In the genomic region with DNA sequence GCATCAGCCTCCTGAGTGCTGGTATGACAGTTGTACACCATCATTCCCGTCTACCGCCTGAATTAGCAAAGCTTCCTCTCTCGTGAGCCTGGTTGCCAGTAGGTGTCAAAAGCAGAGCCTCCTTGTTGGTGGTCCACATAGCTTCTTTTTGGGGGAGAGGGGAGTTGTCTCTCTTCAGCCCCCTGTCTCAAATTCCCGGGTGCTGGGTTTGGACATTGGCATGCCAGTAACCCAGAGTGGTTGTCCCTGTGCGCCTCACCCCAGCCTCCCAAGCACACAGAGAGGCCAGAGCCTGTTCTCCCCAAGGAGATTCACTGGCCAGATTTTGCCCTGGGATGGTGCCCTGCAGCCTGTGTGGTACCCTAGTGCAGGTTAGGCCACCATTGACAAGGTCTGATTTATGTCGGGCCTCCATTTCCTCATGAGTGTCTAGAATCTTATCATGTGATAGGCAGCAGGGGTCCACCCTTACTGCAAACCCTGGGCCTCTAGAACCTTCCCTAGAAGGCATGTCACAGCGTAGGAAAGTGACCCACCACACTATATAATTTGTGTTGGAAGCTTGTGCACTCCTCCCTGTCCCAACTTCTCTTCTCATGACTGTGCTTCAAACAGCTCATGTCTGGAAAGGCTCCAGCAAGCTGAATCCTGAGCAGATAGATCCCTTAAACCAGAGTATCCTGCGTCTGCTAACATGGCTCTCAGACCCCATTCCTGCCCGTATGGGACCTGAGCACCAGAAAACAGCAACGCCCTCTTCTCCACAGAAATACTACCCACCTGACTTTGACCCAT, we compare ENCODE assay signal across 9 mouse cellular contexts. TPM values are rescaled to one million over a fixed set of nuclear protein-coding genes. Genes with fewer than 3 reads are reported as not detected.
DNase-seq lines count a peak whose midpoint lies in the region; ATAC-seq lines count a peak whose summit lies in the region.
"Had no signal": no experiment of that assay in that cellular context is flagged by ENCODE, and none has a peak within 500 bp of the region (broad histone marks: within the 10 kb centered on the region; RNA-seq: fewer than 3 reads in every experiment).

No protein-coding gene starts in this region.

- 74% methylated on average over 10 of the region's 10 CpGs for WGBS in liver, embryonic 11.5 days
- 79% methylated on average over 10 of the region's 10 CpGs for WGBS in embryonic facial prominence, embryonic 12.5 days
- WGBS in hindbrain, embryonic 14.5 days = 83% methylated on average over 10 of the region's 10 CpGs
- 76% methylated on average over 10 of the region's 10 CpGs for WGBS in midbrain, embryonic 16.5 days

- H3K4me2 ChIP-seq in liver, embryonic 11.5 days = peak overlapping the region; percentile 82
- H3K4me2 ChIP-seq in embryonic facial prominence, embryonic 12.5 days (replicated peaks) = peak overlapping the region; percentile 74
- peak overlapping the region; percentile 83 for H3K4me2 ChIP-seq in hindbrain, embryonic 14.5 days (replicated peaks)
- H3K4me2 ChIP-seq in midbrain, embryonic 16.5 days (ENCODE audit: low read length) = peak overlapping the region; percentile 56

- peak overlapping the region; percentile 64 for H3K4me3 ChIP-seq in liver, embryonic 11.5 days (ENCODE audit: low read depth, low read length)
- peak overlapping the region; percentile 41 for H3K4me3 ChIP-seq in embryonic facial prominence, embryonic 12.5 days
- H3K4me3 ChIP-seq in hindbrain, embryonic 14.5 days (replicated peaks; ENCODE audit: low read length) = peak overlapping the region; percentile 43
- H3K4me3 ChIP-seq in midbrain, embryonic 16.5 days (ENCODE audit: low read depth, low read length) = peak overlapping the region; percentile 51

- H3K9me3 ChIP-seq in liver, embryonic 11.5 days (ENCODE audit: control insufficient read depth, low read length) = no peaks in the 10 kb centered on the region
- no peaks in the 10 kb centered on the region for H3K9me3 ChIP-seq in embryonic facial prominence, embryonic 12.5 days
- no peaks in the 10 kb centered on the region for H3K9me3 ChIP-seq in hindbrain, embryonic 14.5 days (ENCODE audit: control insufficient read depth, low read length)
- no peaks in the 10 kb centered on the region for H3K9me3 ChIP-seq in midbrain, embryonic 16.5 days (replicated peaks; ENCODE audit: control insufficient read depth, low read length, poor library complexity, severe bottlenecking)

- H3K27ac ChIP-seq in liver, embryonic 11.5 days (ENCODE audit: low read depth, low read length) = peak overlapping the region; percentile 94; the same call in 1 of the 2 replicates
- H3K27ac ChIP-seq in embryonic facial prominence, embryonic 12.5 days = peak overlapping the region; percentile 92
- H3K27ac ChIP-seq in hindbrain, embryonic 14.5 days = peak overlapping the region; percentile 93
- H3K27ac ChIP-seq in midbrain, embryonic 16.5 days (ENCODE audit: low read length) = peak overlapping the region; percentile 75

- peak overlapping the region; percentile 40; the same call in 1 of the 2 replicates for H3K9ac ChIP-seq in liver, embryonic 11.5 days (ENCODE audit: low read depth, low read length)
- 0 out of 2 replicates have a peak overlapping the region, but pooled peaks have one; percentile 12 for H3K9ac ChIP-seq in embryonic facial prominence, embryonic 12.5 days
- peak overlapping the region; percentile 55 for H3K9ac ChIP-seq in hindbrain, embryonic 14.5 days
- H3K9ac ChIP-seq in midbrain, embryonic 16.5 days (ENCODE audit: low read depth, low read length) = peak overlapping the region; percentile 27

- H3K4me1 ChIP-seq in liver, embryonic 11.5 days (replicated peaks; ENCODE audit: control insufficient read depth, insufficient read depth, low read length) = peaks cover 21% of the 10 kb centered on the region
- peaks cover 21% of the 10 kb centered on the region for H3K4me1 ChIP-seq in embryonic facial prominence, embryonic 12.5 days
- H3K4me1 ChIP-seq in hindbrain, embryonic 14.5 days (replicated peaks; ENCODE audit: control insufficient read depth, insufficient read depth, low read length) = peaks cover 30% of the 10 kb centered on the region
- H3K4me1 ChIP-seq in midbrain, embryonic 16.5 days (ENCODE audit: control insufficient read depth, insufficient read depth, low read length) = peaks cover 31% of the 10 kb centered on the region

- peak; percentile 31 for DNase-seq in liver, embryonic 11.5 days (ENCODE audit: low spot score)
- no peak for DNase-seq in liver
- DNase-seq in hindbrain, embryonic 14.5 days (ENCODE audit: low spot score) = no peak
- no peak for DNase-seq in ovary, postnatal 10 days (ENCODE audit: low spot score)
- DNase-seq in kidney, adult 11 months = no peak

- H3K36me3 ChIP-seq in liver, embryonic 11.5 days (ENCODE audit: control insufficient read depth, insufficient read depth, low read length) = peaks cover 14% of the 10 kb centered on the region; the same call in 1 of the 2 replicates
- peaks cover 24% of the 10 kb centered on the region for H3K36me3 ChIP-seq in embryonic facial prominence, embryonic 12.5 days
- H3K36me3 ChIP-seq in hindbrain, embryonic 14.5 days (replicated peaks; ENCODE audit: control insufficient read depth, insufficient read depth) = peaks cover 20% of the 10 kb centered on the region
- H3K36me3 ChIP-seq in midbrain, embryonic 16.5 days (ENCODE audit: control insufficient read depth, insufficient read depth, low read length) = peaks cover 5% of the 10 kb centered on the region; the same call in 1 of the 2 replicates

- no peaks in the 10 kb centered on the region for H3K27me3 ChIP-seq in liver, embryonic 11.5 days (replicated peaks; ENCODE audit: control insufficient read depth, insufficient read depth, low read length)
- H3K27me3 ChIP-seq in embryonic facial prominence, embryonic 12.5 days = peaks cover under 1% of the 10 kb centered on the region; the same call in 1 of the 2 replicates
- no peaks in the 10 kb centered on the region for H3K27me3 ChIP-seq in hindbrain, embryonic 14.5 days (ENCODE audit: control insufficient read depth, insufficient read depth, low read length)
- no peaks in the 10 kb centered on the region for H3K27me3 ChIP-seq in midbrain, embryonic 16.5 days (ENCODE audit: control insufficient read depth, insufficient read depth, low read depth, low read length)

- no peak for ATAC-seq in liver, embryonic 11.5 days (replicated peaks; ENCODE audit: low FRiP score)
- no peak for ATAC-seq in embryonic facial prominence, embryonic 12.5 days (ENCODE audit: insufficient number of reproducible peaks, insufficient read depth, low FRiP score, low TSS enrichment)
- no peak for ATAC-seq in hindbrain, embryonic 14.5 days (ENCODE audit: low FRiP score)
- no peak for ATAC-seq in midbrain, embryonic 16.5 days
- ATAC-seq in frontal cortex, adult (ENCODE audit: low TSS enrichment) = no peak

RNA-seq across cellular contexts. Expression of a gene that starts 1.2 kb away (rescaled TPM):
- 20.9 and 23.4 TPM in 2 replicates for polyA plus RNA-seq in liver, embryonic 11.5 days (2014; fragmentation: Nextera tagmentation; extraction: Ambion mirVana)
- 26.8 and 28.3 TPM in 2 replicates for polyA plus RNA-seq in embryonic facial prominence, embryonic 12.5 days (2016; fragmentation: Nextera tagmentation; extraction: Ambion mirVana)
- polyA plus RNA-seq in hindbrain, embryonic 14.5 days (2014; fragmentation: Nextera tagmentation; extraction: Ambion mirVana) = 15.9 and 18.1 TPM in 2 replicates
- 21.2 and 24.6 TPM in 2 replicates for polyA plus RNA-seq in midbrain, embryonic 16.5 days (2015; fragmentation: Nextera tagmentation; extraction: Ambion mirVana)

RNA-seq across cellular contexts. Expression of a gene that starts 7.7 kb away (rescaled TPM):
- 3.5 and 4.7 TPM in 2 replicates for polyA plus RNA-seq in liver, embryonic 11.5 days (2014; fragmentation: Nextera tagmentation; extraction: Ambion mirVana)
- polyA plus RNA-seq in embryonic facial prominence, embryonic 12.5 days (2016; fragmentation: Nextera tagmentation; extraction: Ambion mirVana) = 1.6 and 2.3 TPM in 2 replicates
- polyA plus RNA-seq in hindbrain, embryonic 14.5 days (2014; fragmentation: Nextera tagmentation; extraction: Ambion mirVana) = 5.6 and 8.1 TPM in 2 replicates
- 6.0 and 7.1 TPM in 2 replicates for polyA plus RNA-seq in midbrain, embryonic 16.5 days (2015; fragmentation: Nextera tagmentation; extraction: Ambion mirVana)

RNA-seq across cellular contexts. Expression of a gene that starts 10.1 kb away (rescaled TPM):
- 2.4 and 2.5 TPM in 2 replicates for polyA plus RNA-seq in liver, embryonic 11.5 days (2014; fragmentation: Nextera tagmentation; extraction: Ambion mirVana)
- 41.4 and 46.8 TPM in 2 replicates for polyA plus RNA-seq in embryonic facial prominence, embryonic 12.5 days (2016; fragmentation: Nextera tagmentation; extraction: Ambion mirVana)
- 149 and 167 TPM in 2 replicates for polyA plus RNA-seq in hindbrain, embryonic 14.5 days (2014; fragmentation: Nextera tagmentation; extraction: Ambion mirVana)
- 185 and 187 TPM in 2 replicates for polyA plus RNA-seq in midbrain, embryonic 16.5 days (2015; fragmentation: Nextera tagmentation; extraction: Ambion mirVana)

RNA-seq across cellular contexts. Expression of a gene that starts 10.8 kb away (rescaled TPM):
- polyA plus RNA-seq in liver, embryonic 11.5 days (2014; fragmentation: Nextera tagmentation; extraction: Ambion mirVana) = 3.8 and 4.4 TPM in 2 replicates
- 4.9 and 6.2 TPM in 2 replicates for polyA plus RNA-seq in embryonic facial prominence, embryonic 12.5 days (2016; fragmentation: Nextera tagmentation; extraction: Ambion mirVana)
- polyA plus RNA-seq in hindbrain, embryonic 14.5 days (2014; fragmentation: Nextera tagmentation; extraction: Ambion mirVana) = 9.4 and 10.5 TPM in 2 replicates
- polyA plus RNA-seq in midbrain, embryonic 16.5 days (2015; fragmentation: Nextera tagmentation; extraction: Ambion mirVana) = 10.1 and 11.2 TPM in 2 replicates

RNA-seq across cellular contexts. Expression of a gene that starts 26.2 kb away (rescaled TPM):
- polyA plus RNA-seq in liver, embryonic 11.5 days (2014; fragmentation: Nextera tagmentation; extraction: Ambion mirVana) = 6.4 and 8.8 TPM in 2 replicates
- 52.0 and 54.7 TPM in 2 replicates for polyA plus RNA-seq in embryonic facial prominence, embryonic 12.5 days (2016; fragmentation: Nextera tagmentation; extraction: Ambion mirVana)
- polyA plus RNA-seq in hindbrain, embryonic 14.5 days (2014; fragmentation: Nextera tagmentation; extraction: Ambion mirVana) = 167 and 175 TPM in 2 replicates
- 200 and 218 TPM in 2 replicates for polyA plus RNA-seq in midbrain, embryonic 16.5 days (2015; fragmentation: Nextera tagmentation; extraction: Ambion mirVana)
- polyA plus RNA-seq: liver, adult 2 months had no signal

Comparison
In these comparisons a context has a peak if more than half of its experiments do, and no peak if none do; other contexts are left out.
1. RNA of a gene that starts 10.1 kb away (polyA plus RNA-seq): 185 to 187 TPM in midbrain, embryonic 16.5 days, 149 to 167 TPM in hindbrain, embryonic 14.5 days and 41.4 to 46.8 TPM in embryonic facial prominence, embryonic 12.5 days; 2.4 to 2.5 TPM in liver, embryonic 11.5 days; every median in the first group is over 10 times any median in the second.
2. Peak in every context shown above with its lines, with median percentiles within 50 percentile points of each other: H3K27ac ChIP-seq, H3K4me2 ChIP-seq, H3K4me3 ChIP-seq and H3K9ac ChIP-seq.